ENCODE assay signal across 10 mouse cellular contexts in genomic region chr1:91465244-91465643, GRCm38 (mm10). TPM values are rescaled to one million over a fixed set of nuclear protein-coding genes. Genes with fewer than 3 reads are reported as not detected.
DNase-seq lines count a peak whose midpoint lies in the region; ATAC-seq and TF ChIP-seq lines count a peak whose summit lies in the region.
"Had no signal": no experiment of that assay in that cellular context is flagged by ENCODE, and none has a peak within 500 bp of the region (broad histone marks: within the 10 kb centered on the region; RNA-seq: fewer than 3 reads in every experiment).

No protein-coding gene starts in this region.

- no peak overlapping the region for H3K4me2 ChIP-seq in limb, embryonic 13.5 days (replicated peaks)
- H3K4me2 ChIP-seq in liver, postnatal 0 days (ENCODE audit: low read depth, low read length) = peak overlapping the region; percentile 56

- H3K36me3 ChIP-seq in limb, embryonic 13.5 days = no peaks in the 10 kb centered on the region
- no peaks in the 10 kb centered on the region for H3K36me3 ChIP-seq in limb, embryonic 10.5 days
- no peaks in the 10 kb centered on the region for H3K36me3 ChIP-seq in liver, postnatal 0 days (replicated peaks; ENCODE audit: insufficient read depth, low read length)
- H3K36me3 ChIP-seq in midbrain, embryonic 10.5 days = no peaks in the 10 kb centered on the region

- no peak overlapping the region for H3K4me3 ChIP-seq in limb, embryonic 13.5 days
- no peak overlapping the region for H3K4me3 ChIP-seq in limb, embryonic 10.5 days
- H3K4me3 ChIP-seq in liver, postnatal 0 days (ENCODE audit: low read depth, low read length) = no peak overlapping the region
- H3K4me3 ChIP-seq in midbrain, embryonic 10.5 days = no peak overlapping the region

- no peak for ATAC-seq in limb, embryonic 13.5 days (ENCODE audit: low FRiP score, low read depth)
- peak; percentile 66 for ATAC-seq in liver, postnatal 0 days
- ATAC-seq in megakaryocyte-erythroid progenitor cell, adult 5-6 weeks (replicated peaks; ENCODE audit: low FRiP score, low TSS enrichment, poor library complexity, severe bottlenecking) = no peak

- TF ChIP-seq EP300 in liver, postnatal 0 days (IDR thresholded peaks at IDR 0.05; ENCODE audit: low read depth) = no peak

- no peaks in the 10 kb centered on the region for H3K27me3 ChIP-seq in limb, embryonic 13.5 days
- peaks cover 4% of the 10 kb centered on the region; the same call in 1 of the 2 replicates for H3K27me3 ChIP-seq in limb, embryonic 10.5 days (ENCODE audit: low read depth, poor library complexity, severe bottlenecking)
- no peaks in the 10 kb centered on the region for H3K27me3 ChIP-seq in liver, postnatal 0 days (ENCODE audit: insufficient read depth, low read length)
- peaks cover 5% of the 10 kb centered on the region; the same call in 1 of the 2 replicates for H3K27me3 ChIP-seq in midbrain, embryonic 10.5 days (ENCODE audit: low read depth, poor library complexity, severe bottlenecking)

- H3K4me1 ChIP-seq in limb, embryonic 13.5 days = peaks cover 15% of the 10 kb centered on the region
- peaks cover 14% of the 10 kb centered on the region for H3K4me1 ChIP-seq in limb, embryonic 10.5 days
- H3K4me1 ChIP-seq in liver, postnatal 0 days (ENCODE audit: insufficient read depth) = peaks cover 7% of the 10 kb centered on the region
- peaks cover 10% of the 10 kb centered on the region for H3K4me1 ChIP-seq in midbrain, embryonic 10.5 days

- peak overlapping the region; percentile 48; the same call in 1 of the 2 replicates for H3K9ac ChIP-seq in limb, embryonic 13.5 days
- H3K9ac ChIP-seq in liver, postnatal 0 days (replicated peaks) = peak overlapping the region; percentile 41; the same call in 1 of the 2 replicates

- no peak for TF ChIP-seq CTCF in liver, postnatal 0 days (IDR thresholded peaks at IDR 0.05; ENCODE audit: low read depth)

- WGBS in limb, embryonic 13.5 days = 13% methylated on average over 1 of the region's 1 CpGs
- WGBS in limb, embryonic 10.5 days = 20% methylated on average over 1 of the region's 1 CpGs
- 11% methylated on average over 1 of the region's 1 CpGs for WGBS in liver, postnatal 0 days (ENCODE audit: insufficient replicate concordance)
- WGBS in midbrain, embryonic 10.5 days = 10% methylated on average over 1 of the region's 1 CpGs

- DNase-seq in limb, embryonic 10.5 days (ENCODE audit: low spot score) = no peak
- DNase-seq in kidney, adult 8-10 months = peak; percentile 81 to 86
- DNase-seq in liver, postnatal 0 days = no peak
- DNase-seq in midbrain, embryonic 10.5 days (ENCODE audit: low spot score) = no peak
- DNase-seq in urinary bladder, postnatal 14 days (ENCODE audit: low spot score) = no peak
- DNase-seq: cerebellum, postnatal 10 days; thymus, adult 2 months had no signal

- no peak overlapping the region for H3K27ac ChIP-seq in limb, embryonic 13.5 days
- no peak overlapping the region for H3K27ac ChIP-seq in limb, embryonic 10.5 days
- H3K27ac ChIP-seq in liver, postnatal 0 days (ENCODE audit: low read depth) = peak overlapping the region; percentile 66
- H3K27ac ChIP-seq in midbrain, embryonic 10.5 days (replicated peaks) = no peak overlapping the region
- H3K27ac ChIP-seq: macrophage had no signal

- H3K9me3 ChIP-seq in limb, embryonic 13.5 days = no peaks in the 10 kb centered on the region
- no peaks in the 10 kb centered on the region for H3K9me3 ChIP-seq in limb, embryonic 10.5 days (replicated peaks)
- no peaks in the 10 kb centered on the region for H3K9me3 ChIP-seq in liver, postnatal 0 days (ENCODE audit: low read length)
- no peaks in the 10 kb centered on the region for H3K9me3 ChIP-seq in midbrain, embryonic 10.5 days (replicated peaks)

RNA-seq across cellular contexts. Expression of gene Per2, which starts 6.1 kb away (rescaled TPM):
- polyA plus RNA-seq in limb, embryonic 13.5 days (2015; fragmentation: Nextera tagmentation; extraction: Ambion mirVana) = 3.3 TPM in 2 replicates
- polyA plus RNA-seq in limb, embryonic 10.5 days (2016; fragmentation: Nextera tagmentation; extraction: Ambion mirVana) = 1.8 and 2.4 TPM in 2 replicates
- 2.4 and 2.5 TPM in 2 replicates for polyA plus RNA-seq in liver, postnatal 0 days (2015; fragmentation: Nextera tagmentation; extraction: Ambion mirVana)
- polyA plus RNA-seq in midbrain, embryonic 10.5 days (2016; fragmentation: Nextera tagmentation; extraction: Ambion mirVana) = 2.5 and 4.0 TPM in 2 replicates
- total RNA-seq in megakaryocyte-erythroid progenitor cell, adult 5-6 weeks (2014; fragmentation: Nextera tagmentation) = 9.5 and 11.7 TPM in 2 replicates
- total RNA-seq in megakaryocyte-erythroid progenitor cell, adult 5-6 weeks (2017) = 3.3 and 4.2 TPM in 2 replicates

RNA-seq across cellular contexts. Expression of gene Traf3ip1, which starts 29.2 kb away (rescaled TPM):
- 9.6 and 10.0 TPM in 2 replicates for polyA plus RNA-seq in limb, embryonic 13.5 days (2015; fragmentation: Nextera tagmentation; extraction: Ambion mirVana)
- 12.5 and 12.9 TPM in 2 replicates for polyA plus RNA-seq in limb, embryonic 10.5 days (2016; fragmentation: Nextera tagmentation; extraction: Ambion mirVana)
- polyA plus RNA-seq in liver, postnatal 0 days (2015; fragmentation: Nextera tagmentation; extraction: Ambion mirVana) = 2.2 and 2.5 TPM in 2 replicates
- 10.5 and 12.9 TPM in 2 replicates for polyA plus RNA-seq in midbrain, embryonic 10.5 days (2016; fragmentation: Nextera tagmentation; extraction: Ambion mirVana)
- total RNA-seq in megakaryocyte-erythroid progenitor cell, adult 5-6 weeks (2014; fragmentation: Nextera tagmentation) = 7.0 and 12.1 TPM in 2 replicates
- 7.1 and 10.1 TPM in 2 replicates for total RNA-seq in megakaryocyte-erythroid progenitor cell, adult 5-6 weeks (2017)

RNA-seq across cellular contexts. Expression of gene Hes6, which starts 51.4 kb away (rescaled TPM):
- polyA plus RNA-seq in limb, embryonic 13.5 days (2015; fragmentation: Nextera tagmentation; extraction: Ambion mirVana) = 114 and 117 TPM in 2 replicates
- polyA plus RNA-seq in limb, embryonic 10.5 days (2016; fragmentation: Nextera tagmentation; extraction: Ambion mirVana) = 86.2 and 111 TPM in 2 replicates
- 33.1 and 35.0 TPM in 2 replicates for polyA plus RNA-seq in liver, postnatal 0 days (2015; fragmentation: Nextera tagmentation; extraction: Ambion mirVana)
- 213 and 329 TPM in 2 replicates for polyA plus RNA-seq in midbrain, embryonic 10.5 days (2016; fragmentation: Nextera tagmentation; extraction: Ambion mirVana)
- total RNA-seq in megakaryocyte-erythroid progenitor cell, adult 5-6 weeks (2014; fragmentation: Nextera tagmentation) = 20.1 and 22.5 TPM in 2 replicates
- 13.8 and 17.3 TPM in 2 replicates for total RNA-seq in megakaryocyte-erythroid progenitor cell, adult 5-6 weeks (2017)

Comparison
In these comparisons a context has a peak if more than half of its experiments do, and no peak if none do; other contexts are left out.
1. DNase-seq: peak in kidney, adult 8-10 months (2 of 2); none in limb, embryonic 10.5 days (single experiment), liver, postnatal 0 days (single experiment), midbrain, embryonic 10.5 days (single experiment) and urinary bladder, postnatal 14 days (single experiment).